Mouse (Mus musculus) cerebellum, adult 9-10 months (tissue): ENCODE results near the gene Rnaseh2b.
A peak's percentile ranks its signal among the peaks of the same experiment; 100 is the strongest.

Experiments
- DNase-seq: peaks from one replicate; pipeline ENCODE4 v3.0.0; 2022

Gene Rnaseh2b

DNA sequence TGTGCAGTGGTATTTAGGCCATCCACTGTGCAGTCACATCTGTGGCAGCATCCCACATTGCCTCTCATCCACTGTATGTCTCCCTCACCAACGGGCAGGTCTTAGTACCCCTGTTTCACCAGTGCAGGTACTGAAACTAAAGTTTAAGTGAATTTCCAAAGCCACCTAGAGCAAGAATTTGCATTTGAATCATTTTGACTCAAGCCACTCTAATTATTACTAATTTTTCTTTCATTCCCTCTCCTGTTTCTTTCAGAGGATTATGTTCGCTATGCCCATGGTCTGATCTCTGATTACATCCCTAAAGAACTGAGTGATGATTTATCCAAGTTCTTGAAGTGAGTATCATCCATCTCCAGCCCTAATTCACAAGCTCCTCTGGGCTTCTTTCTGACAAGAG is 71.4 kb downstream of the Rnaseh2b start:
- DNase-seq = no peak

DNA sequence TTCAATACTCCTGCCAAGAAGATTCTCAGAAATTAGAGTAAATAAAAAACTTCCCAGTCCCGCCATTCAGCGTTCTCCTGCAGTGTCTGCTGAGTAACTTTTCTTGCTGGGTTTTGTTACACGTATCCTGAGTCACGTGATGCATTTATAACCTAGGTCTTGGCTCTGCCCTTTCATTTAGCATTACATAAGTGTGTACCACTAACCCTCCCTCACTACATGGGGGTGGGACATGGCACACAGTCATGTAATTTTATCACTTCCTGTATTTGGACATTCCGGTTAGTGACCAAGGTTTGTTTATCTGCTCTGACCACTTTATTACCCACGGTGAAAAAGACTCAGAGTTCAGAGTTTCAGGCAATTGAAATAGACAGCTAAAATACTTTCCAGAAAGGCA is 78.4 kb downstream of the Rnaseh2b start:
- no peak for DNase-seq

DNA sequence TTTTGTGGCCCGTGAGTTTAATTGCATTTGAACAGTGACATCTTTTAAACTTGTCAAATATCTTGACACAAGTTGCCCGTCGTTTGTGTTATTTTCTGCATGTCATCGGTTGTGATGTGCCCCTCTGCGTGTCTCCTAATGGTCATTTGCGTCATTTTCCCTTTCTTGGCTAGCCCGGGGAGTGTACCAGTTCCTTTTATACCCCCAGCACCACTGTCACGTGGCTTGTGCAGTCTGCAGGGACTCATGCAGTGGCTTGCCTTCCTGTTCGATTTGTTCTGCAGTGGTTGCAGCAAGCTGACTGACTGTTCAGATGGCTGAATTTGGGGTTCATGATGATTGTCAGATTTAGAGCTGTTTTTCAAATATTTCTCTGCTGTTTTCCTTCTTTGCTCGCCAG is 81.6 kb downstream of the Rnaseh2b start:
- no peak for DNase-seq

DNA sequence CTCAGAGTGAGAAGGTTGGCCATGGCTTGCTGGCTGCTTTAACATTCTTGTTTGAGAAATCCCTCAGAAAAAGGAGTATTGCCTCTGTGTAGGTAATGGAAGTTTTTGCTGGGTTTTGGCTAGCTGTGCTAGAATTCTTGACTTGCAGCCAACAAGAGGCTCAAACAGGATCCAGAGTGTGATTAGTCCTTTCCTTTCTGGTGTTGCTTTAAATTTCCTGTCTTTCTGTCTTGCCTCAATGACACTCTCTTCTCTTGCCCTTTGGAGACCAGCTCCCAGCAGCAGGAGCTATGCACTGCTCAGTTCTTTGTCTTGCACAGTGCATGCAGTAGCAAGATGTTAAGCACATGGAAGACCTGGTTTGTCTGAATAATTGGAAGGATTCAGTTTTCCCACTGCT is 83.3 kb downstream of the Rnaseh2b start:
- DNase-seq = peak; percentile 58

DNA sequence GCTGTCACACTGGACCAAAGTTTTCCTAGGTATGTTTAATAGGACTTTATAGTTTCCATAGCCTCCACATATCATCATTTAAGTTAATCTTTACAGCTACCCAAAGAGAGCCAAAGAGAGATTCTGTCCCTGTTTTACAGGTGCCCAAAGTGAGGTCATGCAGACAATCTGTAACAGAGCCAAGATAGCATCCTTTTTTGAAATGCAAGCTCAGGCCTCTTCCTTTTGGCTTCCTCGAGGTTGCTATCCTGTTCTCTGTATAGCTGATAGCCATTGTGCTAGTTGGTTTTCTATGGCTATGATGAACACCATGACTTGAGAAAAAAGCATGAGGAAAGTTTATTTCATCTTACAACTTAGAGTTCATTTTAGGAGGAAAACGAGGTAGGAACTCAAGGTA is 83.7 kb downstream of the Rnaseh2b start:
- peak; percentile 46 for DNase-seq

DNA sequence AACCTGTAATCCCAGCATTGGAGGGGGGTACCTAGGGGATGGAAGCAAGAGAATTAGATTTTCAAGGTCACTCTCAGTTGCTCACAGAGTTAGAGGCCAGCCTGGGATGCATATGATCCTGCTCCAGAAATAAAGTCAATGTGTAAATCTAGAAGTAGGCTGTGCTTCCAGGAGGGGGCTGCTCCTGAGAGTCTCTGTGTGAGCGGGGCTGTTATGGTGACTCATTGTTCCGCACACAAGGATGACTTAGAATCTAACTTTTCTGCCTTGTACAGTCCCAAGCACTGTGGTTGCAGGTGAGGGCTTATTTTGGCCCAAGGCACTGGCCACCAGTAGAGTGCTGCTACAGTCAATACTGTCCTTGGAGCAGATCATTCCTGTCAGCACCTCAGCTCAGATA is 87.0 kb downstream of the Rnaseh2b start:
- no peak for DNase-seq

DNA sequence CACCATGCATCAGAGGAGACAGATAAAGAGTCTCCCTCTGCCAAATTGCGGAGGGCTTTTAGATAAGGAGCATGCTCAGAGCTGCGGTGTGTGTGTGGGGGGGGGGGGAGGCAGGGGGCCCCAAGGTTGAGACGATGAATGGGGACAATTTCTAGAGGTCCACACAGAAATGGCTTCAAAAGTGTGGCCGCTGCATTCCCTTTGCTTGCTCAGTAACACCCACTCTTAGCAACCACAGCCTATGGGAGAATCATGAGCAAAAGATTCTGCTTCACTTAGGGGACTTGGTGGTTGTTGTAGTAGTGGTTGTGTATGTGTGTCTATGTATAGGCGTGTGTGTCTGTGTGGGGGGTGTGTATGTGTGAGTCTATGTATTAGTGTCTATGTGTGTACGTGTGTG is 88.2 kb downstream of the Rnaseh2b start:
- no peak for DNase-seq

DNA sequence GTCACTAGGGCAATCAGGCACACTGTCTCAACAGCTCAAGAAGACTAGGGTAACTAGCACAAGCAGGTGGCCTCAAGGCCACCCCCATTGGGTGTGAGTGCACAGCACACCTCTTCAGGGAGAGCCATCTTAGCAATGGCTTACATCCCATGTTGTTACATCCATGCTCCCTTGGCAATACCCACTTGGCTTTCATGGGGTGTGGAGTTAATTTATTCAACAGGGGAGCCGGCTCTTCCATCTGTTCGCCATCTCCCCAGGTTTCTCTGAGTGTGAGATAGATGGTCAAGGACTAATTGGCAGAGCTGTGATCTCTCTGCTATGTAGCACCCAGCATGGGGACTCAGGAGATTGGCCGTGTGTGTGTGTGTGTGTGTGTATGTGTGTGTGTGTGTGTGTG is 90.7 kb downstream of the Rnaseh2b start:
- peak; percentile 46 for DNase-seq

DNA sequence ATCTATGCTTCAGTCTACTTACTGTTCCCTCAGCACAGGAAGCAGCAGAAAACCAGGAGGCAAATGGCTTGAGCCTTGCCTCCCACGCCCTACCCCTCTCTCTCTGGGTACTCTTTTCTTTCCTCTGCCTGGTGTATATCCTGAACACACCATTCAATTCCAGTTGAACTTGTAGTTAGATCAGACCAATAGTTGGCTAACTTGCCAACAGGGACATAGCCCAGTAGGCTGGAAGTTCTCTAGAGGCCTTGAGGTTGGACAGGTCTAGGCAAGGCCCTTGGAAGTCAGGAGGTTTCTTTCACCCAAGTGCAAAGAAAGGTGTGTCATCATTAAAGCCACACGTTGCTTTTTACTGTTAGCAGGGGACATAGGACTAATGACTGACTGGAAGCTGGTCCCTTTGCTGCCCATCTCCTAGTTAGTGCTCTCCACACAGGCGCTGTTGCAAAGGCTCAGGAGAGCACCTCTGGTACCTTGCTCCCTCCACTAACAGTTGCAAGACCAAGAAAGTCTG is 91.5 kb downstream of the Rnaseh2b start:
- no peak for DNase-seq

DNA sequence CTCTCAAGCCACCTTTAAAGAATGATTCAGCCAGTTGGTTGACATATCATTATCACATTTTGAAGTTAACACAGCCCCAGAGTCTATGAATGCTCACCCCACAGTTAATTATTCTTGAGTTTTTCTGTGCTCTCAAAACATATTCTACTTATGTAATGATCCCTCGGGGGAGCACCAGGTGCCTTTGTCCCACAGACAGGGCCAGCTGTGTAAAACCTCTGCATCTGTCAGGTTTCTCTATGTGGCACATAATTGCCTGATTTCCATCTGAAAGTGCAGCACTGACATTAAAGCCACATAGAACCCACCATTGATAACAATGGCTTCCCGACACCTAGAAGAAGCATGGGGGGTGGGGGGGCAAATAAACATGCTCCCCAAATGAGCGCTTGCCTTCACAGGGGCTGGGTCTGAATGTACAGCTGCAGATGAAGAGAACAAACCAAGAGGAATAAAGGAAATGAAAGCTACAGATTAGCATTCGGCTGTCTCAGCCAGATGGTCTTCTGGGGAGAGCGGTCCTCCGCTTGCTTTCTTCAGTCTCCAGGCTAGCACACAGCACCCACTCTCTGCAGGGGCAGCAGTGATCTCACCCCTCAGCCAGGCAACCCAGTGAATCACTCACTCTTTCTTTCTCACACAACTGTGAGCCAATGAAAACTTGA is 96.8 kb downstream of the Rnaseh2b start:
- peak; percentile 33 for DNase-seq

DNA sequence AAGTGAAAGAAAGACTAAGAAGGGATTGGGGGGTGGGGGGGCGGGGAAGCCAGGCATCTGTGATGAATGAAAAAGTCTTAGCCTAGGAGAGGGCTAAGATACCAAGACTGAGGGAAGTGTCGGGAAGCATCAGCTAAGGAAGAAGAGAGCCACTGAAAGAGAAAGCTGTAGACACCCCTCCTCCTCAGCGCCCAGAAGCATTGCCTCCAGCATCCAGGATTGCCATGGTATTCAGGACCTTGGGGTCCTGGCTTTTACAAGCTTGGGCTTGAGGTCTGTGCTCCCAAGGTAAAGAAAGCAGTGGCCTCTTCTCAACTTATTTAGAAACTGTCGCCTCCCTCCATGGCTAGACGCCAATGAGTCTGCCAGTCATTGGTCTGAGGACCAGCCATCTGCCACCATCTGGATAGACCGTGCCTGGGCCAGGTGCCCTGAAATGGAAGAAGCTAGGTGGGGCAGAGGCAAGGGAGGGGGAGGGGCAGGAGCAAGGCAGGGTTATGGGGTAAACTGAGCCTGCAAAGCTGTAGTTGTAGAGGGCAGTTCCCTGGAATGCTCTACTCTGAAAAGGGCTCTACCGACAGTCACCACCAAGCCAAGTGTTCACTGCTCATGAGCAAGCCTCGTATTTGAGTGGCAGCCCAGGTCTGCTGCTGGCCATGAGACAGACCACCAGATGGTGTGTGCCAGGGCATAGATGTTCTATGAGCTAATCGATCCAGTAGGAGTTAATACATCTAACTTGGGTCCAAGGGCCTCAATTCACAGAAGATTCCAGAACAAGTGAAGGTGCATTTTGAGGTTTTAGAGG is 97.5 kb downstream of the Rnaseh2b start:
- DNase-seq = peak; percentile 93

DNA sequence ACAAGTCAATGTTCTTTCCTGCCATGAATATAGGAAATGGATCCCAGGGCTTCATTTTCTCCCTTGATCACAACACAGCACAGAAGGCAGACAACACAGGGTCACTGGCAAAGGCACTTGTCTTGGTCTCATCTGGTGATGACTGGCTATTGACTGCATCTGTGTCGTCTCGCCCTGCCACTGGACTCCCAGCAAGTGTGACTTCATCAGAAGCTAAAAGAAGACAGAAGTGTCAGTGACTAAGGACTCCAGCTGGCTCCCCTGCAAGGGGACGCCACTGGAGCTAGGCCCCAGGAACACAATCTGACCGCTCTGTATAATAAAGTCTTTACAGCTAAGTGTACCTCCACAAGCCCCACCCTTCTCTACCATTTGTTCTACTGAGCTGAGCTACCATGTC is 100.4 kb downstream of the Rnaseh2b start:
- DNase-seq = no peak

DNA sequence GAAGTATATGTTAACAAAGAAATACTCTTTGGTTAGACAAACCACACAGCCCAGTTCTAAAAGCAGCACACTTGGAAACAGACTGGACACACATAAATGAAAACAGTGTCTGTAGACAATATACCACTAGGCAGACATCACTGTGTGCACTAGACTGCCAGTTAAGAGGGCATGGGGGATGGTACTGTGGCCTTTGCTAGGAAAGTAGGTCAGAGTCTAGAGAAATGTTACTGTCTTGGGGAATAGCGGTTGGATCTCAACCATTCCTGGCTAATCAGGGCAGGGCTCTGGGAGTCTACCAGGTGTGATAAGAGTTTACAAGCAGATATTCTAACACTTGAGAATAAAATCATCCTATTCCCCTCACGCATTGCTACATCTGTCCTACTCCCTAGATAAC is 103.0 kb downstream of the Rnaseh2b start:
- no peak for DNase-seq

DNA sequence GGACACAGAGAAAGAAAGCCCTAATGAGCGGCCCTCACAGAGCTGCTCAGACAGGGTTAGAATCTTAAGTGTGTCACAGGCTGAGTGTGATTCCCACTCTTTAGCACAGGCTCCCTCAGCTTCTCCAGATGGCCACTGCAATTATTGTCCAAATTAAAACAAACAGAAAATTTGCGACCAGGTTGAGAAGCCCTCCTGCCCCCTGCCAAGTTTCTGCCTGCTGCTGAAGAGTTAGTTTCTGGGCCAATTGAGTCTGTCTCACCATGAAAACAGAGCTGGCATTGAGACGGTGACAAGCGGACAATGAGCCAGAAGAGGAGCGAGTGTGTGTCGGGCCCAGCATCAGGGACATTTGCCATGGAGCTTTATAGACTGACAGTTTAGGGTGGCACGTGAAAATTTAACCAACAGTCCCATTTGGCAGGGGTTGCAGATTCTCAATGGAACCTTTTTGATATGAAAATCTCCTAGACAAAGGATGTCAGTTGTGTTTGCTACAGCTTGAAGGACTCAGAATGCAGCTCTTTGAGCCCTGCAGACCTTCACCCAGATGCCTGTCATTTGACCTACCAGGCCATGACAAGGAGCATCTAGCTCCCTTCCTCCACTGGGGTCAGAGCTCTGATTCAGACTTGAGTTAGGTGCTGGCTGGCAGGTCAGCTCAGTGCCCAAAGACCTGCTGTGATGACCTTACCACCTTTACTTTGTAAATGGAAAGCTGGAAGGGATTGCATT is 123.8 kb downstream of the Rnaseh2b start:
- DNase-seq = peak; percentile 71

DNA sequence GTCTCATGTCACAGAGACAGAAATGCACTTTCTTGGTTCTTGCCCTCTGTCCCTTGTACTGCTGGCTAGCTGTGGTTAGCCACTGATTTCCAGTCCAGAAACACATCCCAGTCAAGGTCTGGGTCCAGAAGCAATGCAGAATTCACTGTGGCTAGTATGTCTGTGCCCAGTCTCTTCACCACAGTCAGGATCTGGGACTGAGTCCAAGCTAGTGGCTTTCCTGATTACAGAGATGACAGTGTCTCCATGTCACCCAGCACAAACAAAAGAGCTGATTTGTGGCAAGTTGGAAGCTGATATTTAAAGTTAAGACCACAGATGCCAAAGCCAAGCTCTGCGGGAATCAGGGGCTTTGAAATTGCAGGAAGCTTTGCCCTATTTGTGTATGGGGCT is 124.3 kb downstream of the Rnaseh2b start:
- peak; percentile 73 for DNase-seq

DNA sequence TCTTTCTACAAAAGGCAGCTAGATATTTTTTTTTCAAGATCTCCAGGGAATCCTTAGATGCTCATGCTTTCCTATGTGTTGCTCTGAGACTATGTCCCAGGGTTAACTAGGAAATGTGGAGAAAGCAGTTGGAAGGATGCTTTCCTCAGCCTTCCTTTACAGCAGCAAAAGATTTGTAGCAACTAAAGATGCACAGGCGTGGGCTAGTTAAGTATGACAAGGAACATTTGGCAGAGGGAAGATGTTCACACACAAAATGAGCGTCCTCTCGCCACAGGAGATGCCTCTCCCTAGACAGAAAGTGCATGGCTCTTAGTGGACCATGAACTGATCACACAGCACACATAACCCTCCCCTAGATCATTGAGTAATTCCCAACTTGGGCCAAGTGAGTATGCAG is 125.1 kb downstream of the Rnaseh2b start:
- no peak for DNase-seq

DNA sequence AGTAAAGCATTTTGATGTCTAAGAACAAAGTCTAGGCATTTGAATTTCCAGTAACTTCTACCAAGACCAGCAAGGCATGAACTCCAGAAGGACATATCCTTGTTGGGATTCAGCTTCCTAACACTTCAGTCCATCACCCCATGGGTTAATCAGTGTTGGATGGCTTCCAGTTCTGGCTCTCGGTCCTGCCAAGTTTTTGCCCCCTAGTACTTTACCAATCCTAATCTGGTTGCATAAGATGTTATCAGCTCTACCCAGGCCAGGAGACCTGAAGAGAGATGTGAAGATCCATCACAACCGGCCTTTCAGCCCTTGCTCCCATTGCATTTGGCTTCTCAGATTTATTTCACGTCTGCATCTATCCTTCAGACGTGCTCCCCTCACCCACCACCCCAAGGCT is 129.9 kb downstream of the Rnaseh2b start:
- DNase-seq = no peak
